Mouse (Mus musculus) forelimb bud, embryonic 11.5 days (tissue): ENCODE measurements around the gene Nrcam.

Source experiments
- DNase-seq: peaks from one replicate; pipeline ENCODE4 v3.0.0-alpha.2; 2012; ENCODE audit warnings: low read depth, low spot score

The Nrcam gene

DNA sequence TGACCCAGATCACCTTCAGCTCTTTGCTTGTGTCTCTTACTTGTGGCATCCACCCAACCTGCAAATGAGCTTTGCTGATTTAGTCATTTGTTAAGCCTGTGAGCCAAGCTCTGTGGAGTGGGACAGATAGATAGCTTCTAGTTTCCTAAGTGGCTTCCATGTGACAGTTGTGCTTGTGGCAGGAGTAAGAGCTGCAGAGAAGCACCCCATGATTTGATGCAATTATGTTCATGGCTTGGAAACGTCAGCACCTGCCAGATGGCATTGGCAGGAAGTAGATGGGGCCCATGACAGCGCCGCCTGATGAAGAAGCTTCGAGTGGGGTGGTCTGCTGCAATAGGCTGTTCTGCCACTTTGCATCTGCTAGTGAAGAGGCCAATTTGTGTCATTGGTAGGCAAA lies 186.4 kb downstream of the Nrcam start:
- DNase-seq = no peak

- no peak for DNase-seq
These were observed 190.9 kb downstream of the Nrcam start for GRCm38 (mm10) chr12:44519440-44520141.

- DNase-seq = no peak
These were observed 192.8 kb downstream of the Nrcam start for GRCm38 (mm10) chr12:44521496-44521895.

DNA sequence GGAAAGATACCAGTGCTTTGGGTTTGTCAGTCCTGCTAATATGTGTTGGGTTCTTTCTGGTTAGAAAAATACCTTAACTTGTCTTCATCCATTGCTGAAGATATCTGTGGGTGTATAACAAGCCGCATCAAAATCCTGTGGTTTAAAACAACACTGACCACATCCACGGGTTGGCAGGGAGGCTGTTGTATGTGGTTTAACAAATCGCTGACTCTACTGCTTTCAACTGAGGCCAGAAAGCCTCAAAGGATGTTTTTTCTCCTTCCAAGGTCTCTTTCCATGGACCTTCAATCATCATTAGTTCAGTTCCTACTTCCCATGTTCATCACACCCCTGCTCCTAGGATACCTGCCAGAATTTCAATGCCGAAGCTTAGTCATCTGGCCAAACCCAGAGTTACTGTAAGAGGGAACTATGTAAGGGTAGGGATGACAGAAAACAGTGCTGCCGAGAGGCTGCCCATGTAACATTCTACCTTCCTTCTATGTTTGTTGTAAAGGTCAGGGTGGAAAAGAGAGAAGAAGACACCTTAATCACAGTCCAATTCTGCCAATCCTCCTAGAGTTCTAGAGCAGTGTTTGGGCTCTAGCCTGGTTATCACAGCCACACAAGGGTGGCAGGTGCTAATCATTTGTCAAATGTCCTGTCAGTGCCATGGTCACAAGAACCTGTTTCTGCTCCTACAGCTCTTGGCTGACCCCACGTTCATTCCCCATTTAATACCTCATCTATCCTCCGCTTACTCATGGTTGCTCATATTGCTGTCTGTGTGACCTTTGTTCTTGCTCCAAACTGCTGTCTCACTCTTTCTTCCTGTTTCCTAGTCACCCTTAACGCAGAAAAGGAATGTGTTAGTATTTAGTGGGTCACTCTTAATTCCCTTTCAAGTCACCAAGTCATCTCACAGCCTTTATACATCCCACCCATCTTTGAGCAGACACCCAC lies 196.2 kb downstream of the Nrcam start:
- DNase-seq = no peak

GRCm38 (mm10) chr12:44528391-44529016 lies 199.8 kb downstream of the Nrcam start:
- no peak for DNase-seq

DNA sequence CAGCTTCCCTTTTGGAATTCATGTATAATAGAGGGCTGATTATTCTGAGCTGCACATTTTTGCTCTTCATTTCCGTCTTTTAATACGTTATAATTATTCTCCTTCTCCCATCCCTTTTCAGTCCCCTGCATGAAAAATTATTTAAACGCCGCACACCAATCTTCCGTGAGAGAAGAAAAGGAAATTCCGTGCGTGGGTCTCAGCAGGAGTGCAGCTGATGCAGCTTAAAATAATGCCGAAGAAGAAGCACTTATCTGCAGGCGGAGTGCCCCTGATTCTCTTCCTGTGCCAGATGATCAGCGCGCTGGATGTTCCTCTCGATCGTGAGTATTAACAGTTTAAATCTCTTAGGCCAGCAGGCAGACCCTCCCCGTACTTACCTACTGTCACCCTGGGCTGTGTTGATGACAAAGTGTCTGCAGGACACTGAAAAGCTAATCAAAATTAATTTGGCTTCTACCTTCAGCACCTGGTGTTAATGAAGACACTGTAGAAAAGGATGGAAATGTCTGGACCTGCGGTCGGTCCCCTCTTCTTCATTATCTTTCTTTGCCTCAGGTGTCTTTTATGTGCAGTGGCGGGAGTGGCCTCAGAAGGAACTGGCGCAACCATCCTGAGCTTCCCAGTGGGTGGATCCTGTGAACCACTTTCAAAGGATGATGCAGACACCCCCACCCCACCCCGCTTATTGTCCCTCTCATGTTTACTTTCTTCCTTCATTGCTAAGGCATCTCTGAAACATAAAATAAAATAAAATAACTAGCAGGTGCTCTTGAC lies 203.8 kb downstream of the Nrcam start:
- DNase-seq = no peak

- DNase-seq = no peak
These were observed 205.5 kb downstream of the Nrcam start for GRCm38 (mm10) chr12:44534100-44534633.

- DNase-seq = no peak
These were observed 206.9 kb downstream of the Nrcam start for GRCm38 (mm10) chr12:44535623-44536022.

- peak; percentile 46 for DNase-seq
These were observed 219.2 kb downstream of the Nrcam start for GRCm38 (mm10) chr12:44547721-44548369.

DNA sequence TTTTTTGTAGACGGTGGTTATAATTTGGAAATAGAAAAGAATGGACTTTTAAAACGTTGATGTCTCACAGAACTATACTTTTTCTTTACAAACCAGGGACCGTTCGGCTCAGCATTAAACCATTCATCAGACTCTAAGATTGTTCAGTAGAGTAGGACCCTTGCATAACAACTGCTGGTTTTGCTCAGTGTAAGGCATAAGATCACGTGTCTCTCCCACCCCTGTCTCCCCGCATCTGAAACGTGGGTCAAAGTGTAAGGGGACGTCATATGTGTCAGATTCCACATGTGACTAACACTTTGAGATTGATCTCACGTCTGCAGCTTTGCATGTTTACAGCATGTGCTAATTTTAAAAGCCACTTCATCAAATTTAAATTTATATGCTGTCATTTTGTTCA lies 219.8 kb downstream of the Nrcam start:
- no peak for DNase-seq

DNA sequence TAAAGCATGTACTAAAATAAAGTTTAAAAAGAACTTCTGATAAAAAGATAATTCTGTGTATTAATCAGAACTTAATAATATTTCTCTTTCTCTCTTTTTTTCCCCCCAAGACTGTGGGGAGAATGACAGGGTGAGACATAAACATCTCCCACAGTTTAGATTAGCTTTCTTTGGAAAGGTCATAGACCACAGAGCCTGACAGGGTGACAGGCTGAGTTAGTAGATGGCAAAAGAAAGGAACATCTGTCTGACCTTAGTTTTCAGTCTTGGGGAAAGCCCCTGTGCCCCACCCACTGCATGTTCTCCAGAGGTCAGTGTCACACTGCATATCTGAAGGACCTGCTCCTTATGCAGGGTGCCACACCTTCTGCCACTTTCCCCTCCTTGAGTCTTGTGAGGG lies 222.9 kb downstream of the Nrcam start:
- no peak for DNase-seq

DNA sequence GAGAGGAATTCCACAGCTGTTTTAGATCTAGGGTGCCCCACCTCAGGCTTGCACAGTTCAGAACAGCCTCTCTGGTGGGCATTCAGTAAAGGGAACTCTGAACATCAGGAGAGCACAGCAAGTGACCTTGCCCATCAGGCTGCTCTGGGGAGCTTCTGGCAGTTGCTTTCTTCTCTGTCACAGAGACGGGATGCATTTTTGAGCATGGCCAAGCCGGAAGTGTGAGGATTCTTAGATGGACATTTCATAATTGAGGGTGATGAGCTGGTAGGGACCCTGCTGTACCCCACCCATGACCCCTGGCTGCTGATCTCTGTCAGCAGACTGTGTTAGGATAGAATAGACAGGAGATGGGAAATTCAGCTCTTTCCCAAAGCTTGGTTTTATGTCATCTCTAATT lies 225.4 kb downstream of the Nrcam start:
- DNase-seq = no peak

DNA sequence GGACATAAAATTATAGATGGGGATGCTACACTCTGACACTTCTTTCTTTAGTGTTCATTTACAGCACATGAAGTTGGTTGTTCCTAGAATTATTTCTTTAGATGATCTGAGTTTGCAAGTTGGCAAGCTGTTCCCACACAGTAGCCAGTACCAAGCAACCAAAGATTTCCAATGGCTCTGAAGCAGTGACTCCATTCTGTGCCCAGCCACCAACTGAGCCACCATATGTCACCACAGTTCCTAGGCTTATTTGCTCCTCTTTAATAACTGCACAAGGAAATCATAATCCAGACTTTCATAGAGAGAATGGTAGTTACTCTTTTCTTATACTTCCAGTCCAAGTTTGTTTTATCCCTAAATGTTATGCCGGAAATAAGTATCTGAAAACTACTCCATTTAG lies 226.1 kb downstream of the Nrcam start:
- DNase-seq = no peak

DNA sequence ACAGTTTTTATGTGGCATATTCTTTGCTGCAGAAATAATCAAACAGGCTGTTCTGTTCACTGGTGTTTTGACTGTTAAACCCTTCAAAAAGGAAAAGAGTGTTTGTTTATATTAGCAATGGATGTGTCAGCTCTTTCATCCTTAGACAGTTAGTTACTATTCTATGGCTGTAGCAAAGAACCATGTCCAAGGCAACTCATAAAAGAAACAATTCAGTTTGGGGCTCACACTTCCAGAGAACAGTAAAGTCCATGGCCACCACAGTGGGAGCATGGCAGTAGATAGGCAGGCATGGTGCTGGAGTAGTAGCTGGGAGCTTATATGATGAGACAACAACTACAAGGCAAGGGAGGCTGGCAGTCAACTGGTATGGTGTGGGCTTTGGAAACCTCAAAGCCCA lies 231.3 kb downstream of the Nrcam start:
- no peak for DNase-seq

DNA sequence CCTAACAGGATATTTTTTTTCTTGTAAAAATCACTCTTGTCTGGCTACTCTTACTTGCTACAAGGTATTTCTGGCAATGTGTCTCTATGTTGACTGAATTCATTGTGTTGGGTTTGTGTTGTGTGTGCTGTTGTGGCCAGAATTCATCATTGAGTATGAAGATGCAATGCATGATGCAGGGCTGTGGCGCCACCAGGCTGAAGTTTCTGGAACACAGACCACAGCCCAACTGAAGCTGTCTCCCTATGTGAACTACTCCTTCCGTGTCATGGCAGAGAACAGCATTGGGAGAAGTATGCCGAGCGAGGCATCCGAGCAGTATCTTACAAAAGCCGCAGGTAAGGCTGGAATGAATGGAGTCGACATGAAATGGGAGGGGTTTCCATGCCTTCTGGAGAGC lies 241.4 kb downstream of the Nrcam start:
- no peak for DNase-seq

DNA sequence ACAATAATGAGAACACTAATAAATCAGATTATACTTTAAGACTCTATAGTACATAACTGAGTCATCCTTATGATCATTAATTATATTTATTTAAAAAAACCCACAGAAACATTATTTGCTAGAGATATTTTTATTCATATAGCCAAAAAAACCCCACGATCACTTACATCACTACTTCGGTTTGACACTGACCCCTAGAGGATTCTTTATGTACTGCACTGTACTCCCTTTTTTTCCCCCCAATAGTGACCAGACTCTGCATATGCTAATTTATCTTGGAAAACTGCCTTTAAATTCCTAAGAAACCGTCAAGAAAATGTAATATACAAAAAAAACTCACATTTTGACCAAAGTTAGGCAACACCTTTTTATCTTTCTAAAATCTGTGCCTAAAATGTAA lies 244.0 kb downstream of the Nrcam start:
- peak; percentile 48 for DNase-seq

GRCm38 (mm10) chr12:44574167-44574566 lies 245.5 kb downstream of the Nrcam start:
- no peak for DNase-seq

- peak; percentile 72 for DNase-seq
These were observed 272.9 kb downstream of the Nrcam start for GRCm38 (mm10) chr12:44601410-44602149.

GRCm38 (mm10) chr12:44602269-44602957 lies 273.7 kb downstream of the Nrcam start:
- no peak for DNase-seq

DNA sequence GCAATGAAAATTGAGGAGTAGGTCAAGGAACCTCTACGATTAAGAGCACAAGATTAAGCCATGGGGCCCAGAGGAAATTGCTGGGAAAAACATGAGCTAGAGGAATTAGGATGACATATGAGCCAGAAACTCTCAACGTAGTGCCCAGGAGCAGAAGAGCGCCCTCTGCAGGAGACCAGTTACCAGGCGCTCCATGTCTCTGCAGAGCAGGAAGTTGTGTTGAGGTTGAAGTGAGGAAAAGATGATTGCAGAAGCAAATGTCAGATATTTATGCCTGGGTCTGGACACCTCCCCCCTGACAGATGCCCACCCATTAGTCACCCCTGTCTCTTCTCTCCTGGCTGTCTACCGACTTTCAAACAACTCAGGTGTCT lies 274.3 kb downstream of the Nrcam start:
- DNase-seq = peak; percentile 2
